Mouse (Mus musculus) testis, adult 2 months (tissue): ENCODE results near the gene Ky.

Source experiments
- CTCF ChIP-seq: fragments of 200-500 bp; IDR thresholded peaks from 2 replicates; pipeline ENCODE4 v1.5.1; 2012; ENCODE audit warnings: low read depth, mild to moderate bottlenecking, inconsistent platforms, low read length, moderate library complexity; ENCODE audit not compliant: control insufficient read depth, insufficient read depth, insufficient replicate concordance
- POLR2A ChIP-seq: fragments of 200-500 bp; IDR thresholded peaks from 2 replicates; pipeline ENCODE4 v1.6.1; 2012; ENCODE audit warnings: low read depth, mild to moderate bottlenecking, inconsistent platforms, low read length, moderate library complexity; ENCODE audit not compliant: control insufficient read depth

- TF ChIP-seq CTCF: no peak
- TF ChIP-seq POLR2A: no peak
Observed at GRCm38 (mm10) chr9:102465044-102465443, 40.5 kb upstream of the Ky start.
